Mouse (Mus musculus) brain, embryonic 14.5 days (tissue): ENCODE measurements at regions not wholly inside any gene's neighbourhood (a gene's known extent, or its start where the extent isn't known, plus 50 kb on each side); places are given as distances from the start of the nearest gene placed in this dataset.

ENCODE experiments used
- DNase-seq: peaks from one replicate; pipeline ENCODE4 v3.0.0-alpha.2; 2011; ENCODE audit warnings: low read depth
- CTCF ChIP-seq: fragments of 200-500 bp; IDR thresholded peaks from 2 replicates; pipeline ENCODE4 v1.5.1; 2012; ENCODE audit warnings: inconsistent platforms, mild to moderate bottlenecking, moderate library complexity, borderline replicate concordance; ENCODE audit not compliant: insufficient read depth, insufficient read length; ENCODE audit errors: extremely low read depth
- POLR2A ChIP-seq: fragments of 200-500 bp; IDR thresholded peaks from 2 replicates; pipeline ENCODE4 v1.6.1; 2012; ENCODE audit warnings: mild to moderate bottlenecking, inconsistent platforms, borderline replicate concordance; ENCODE audit not compliant: poor library complexity, insufficient read depth, insufficient read length, severe bottlenecking; ENCODE audit errors: extremely low read depth

GRCm38 (mm10) chr5:82899347-82899746 is 455.6 kb downstream of the Tecrl start:
- DNase-seq: peak; percentile 92
- TF ChIP-seq CTCF (no peak), POLR2A (no peak)

- TF ChIP-seq CTCF (no peak), POLR2A (no peak)
- DNase-seq: peak; percentile 4
These were observed 456.1 kb downstream of the Tecrl start for GRCm38 (mm10) chr5:82898912-82899311.

GRCm38 (mm10) chr5:82898389-82898788 is 456.6 kb downstream of the Tecrl start:
- DNase-seq: peak; percentile 89

GRCm38 (mm10) chr5:82869264-82869663 is 485.7 kb downstream of the Tecrl start:
- no peak for DNase-seq
- TF ChIP-seq CTCF: no peak
- no peak for TF ChIP-seq POLR2A

More at GRCm38 (mm10) chr5:82898389-82898788, 456.6 kb downstream of the Tecrl start:
- TF ChIP-seq CTCF (no peak), POLR2A (no peak)

GRCm38 (mm10) chr5:82864347-82864746 is 490.6 kb downstream of the Tecrl start:
- no peak for DNase-seq
- no peak for TF ChIP-seq POLR2A
- TF ChIP-seq CTCF: no peak

GRCm38 (mm10) chr5:82825327-82825726 is 529.7 kb downstream of the Tecrl start:
- DNase-seq: peak; percentile 79
- TF ChIP-seq POLR2A (no peak), CTCF (no peak)

GRCm38 (mm10) chr5:82793197-82793596 is 561.8 kb downstream of the Tecrl start:
- DNase-seq: peak; percentile 22
- TF ChIP-seq CTCF: no peak
- TF ChIP-seq POLR2A: no peak
